Mouse (Mus musculus) testis, adult 2 months (tissue): ENCODE data around the gene Krt78.

Experiments used
- CTCF ChIP-seq: fragments of 200-500 bp; IDR thresholded peaks from 2 replicates; pipeline ENCODE4 v1.5.1; 2012; ENCODE audit warnings: low read depth, mild to moderate bottlenecking, inconsistent platforms, low read length, moderate library complexity; ENCODE audit not compliant: control insufficient read depth, insufficient read depth, insufficient replicate concordance
- POLR2A ChIP-seq: fragments of 200-500 bp; IDR thresholded peaks from 2 replicates; pipeline ENCODE4 v1.6.1; 2012; ENCODE audit warnings: low read depth, mild to moderate bottlenecking, inconsistent platforms, low read length, moderate library complexity; ENCODE audit not compliant: control insufficient read depth

DNA sequence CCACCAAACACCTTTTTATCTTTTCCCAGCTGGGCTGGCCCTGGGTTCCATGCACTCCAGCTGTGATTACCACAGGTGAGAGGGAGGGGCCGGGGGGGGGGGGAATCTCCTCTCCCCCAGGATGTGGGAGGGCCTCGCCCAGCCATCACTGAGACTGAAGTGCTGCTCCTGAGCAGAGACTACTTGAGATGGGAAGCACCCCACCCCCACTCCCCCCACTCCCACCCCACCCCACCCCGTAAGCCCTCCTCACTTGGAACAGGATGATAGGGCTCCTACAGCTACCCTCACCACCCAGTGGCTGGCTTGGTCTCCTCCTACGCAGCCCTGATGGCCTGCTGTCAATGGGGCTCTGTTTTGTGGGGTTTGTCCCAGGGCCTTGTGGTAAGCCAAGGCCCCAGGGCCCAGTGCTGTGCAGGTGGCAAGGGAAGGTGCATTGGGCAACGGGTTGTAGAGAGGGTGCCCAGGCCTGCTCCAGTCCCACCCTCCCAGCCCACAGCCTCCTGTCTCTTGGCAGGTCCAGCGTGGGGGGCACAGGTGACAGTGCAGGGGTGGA lies 13.7 kb downstream of the Krt78 start, which contains the start of gene Krt79:
- no peak for TF ChIP-seq CTCF
- TF ChIP-seq POLR2A: no peak
